Mouse (Mus musculus) macrophage (primary cell): ENCODE results near the gene Ifngr2. TPM values are rescaled to one million over a fixed set of nuclear protein-coding genes. Genes with fewer than 3 reads are reported as not detected.

Source experiments
- H3K27ac ChIP-seq: fragments of 350-480 bp; formaldehyde crosslinking; 2 replicates; pipeline ENCODE4 v1.9.0; 2021
- H3K36me3 ChIP-seq: fragments of 350-480 bp; formaldehyde crosslinking; 2 replicates; pipeline ENCODE4 v1.9.0; 2021; ENCODE audit errors: inconsistent target
- H3K4me3 ChIP-seq: fragments of 350-480 bp; formaldehyde crosslinking; 2 replicates; pipeline ENCODE4 v1.9.0; 2021; ENCODE audit errors: inconsistent target
- H3K79me2 ChIP-seq: fragments of 350-480 bp; formaldehyde crosslinking; 2 replicates; pipeline ENCODE4 v1.9.0; 2021; ENCODE audit errors: inconsistent target
- WGBS: methylation state at CpG from one replicate; pipeline ENCODE4 v1.1.7; 2026; ENCODE audit warnings: inconsistent platforms; ENCODE audit not compliant: missing documents; 5-methylcytosine and 5-hydroxymethylcytosine counted together
- polyA plus RNA-seq: library from polyadenylated mRNA; stranded (reverse); fragments of 250-400 nt; gene quantifications from 3 replicates; pipeline ENCODE4 v1.2.4, GENCODE M21; 2018; ENCODE audit warnings: inconsistent platforms

The Ifngr2 gene
- polyA plus RNA-seq, 1 experiment from 2014 or later = 84.8 TPM

GRCm38 (mm10) chr16:91596397-91596778, 49.5 kb downstream of the Ifngr2 start:
- WGBS = 2% methylated on average over 9 of the region's 9 CpGs
- Histone ChIP-seq H3K36me3 (peaks cover 7% of the 10 kb centered on the region; the same call in 1 of the 2 replicates), H3K79me2 (peaks cover 57% of the 10 kb centered on the region), H3K27ac (no peak overlapping the region), H3K4me3 (peak overlapping the region; percentile 67)

- WGBS = under 1% methylated on average over 59 of the region's 75 CpGs
- Histone ChIP-seq H3K79me2 (peaks cover 51% of the 10 kb centered on the region), H3K27ac (no peak overlapping the region), H3K36me3 (peaks cover 7% of the 10 kb centered on the region; the same call in 1 of the 2 replicates), H3K4me3 (peak overlapping the region; percentile 67)
These were observed 50.2 kb downstream of the Ifngr2 start for GRCm38 (mm10) chr16:91596779-91597671.

- peak within 1 kb of the TSS; percentile 67 for H3K4me3 ChIP-seq
- H3K36me3 ChIP-seq = peaks cover 4% of the 10 kb centered on the region; the same call in 1 of the 2 replicates
- peaks cover 45% of the 10 kb centered on the region for H3K79me2 ChIP-seq
- 0% methylated on average over 34 of the region's 34 CpGs for WGBS
- H3K27ac ChIP-seq = no peak within 1 kb of the TSS
These were observed 50.8 kb downstream of the Ifngr2 start, which contains the start of gene Tmem50b for GRCm38 (mm10) chr16:91597672-91598010. Gene Tmem50b (minus strand): TSS chr16:91597800.

- Histone ChIP-seq H3K27ac (no peak overlapping the region), H3K36me3 (no peaks in the 10 kb centered on the region)
These were observed 52.4 kb downstream of the Ifngr2 start for GRCm38 (mm10) chr16:91599242-91599641.

GRCm38 (mm10) chr16:91601081-91601480, 54.2 kb downstream of the Ifngr2 start:
- Histone ChIP-seq H3K79me2 (peaks cover 10% of the 10 kb centered on the region), H3K4me3 (no peak overlapping the region), H3K36me3 (no peaks in the 10 kb centered on the region), H3K27ac (peak overlapping the region; percentile 19; the same call in 1 of the 2 replicates)
- 67% methylated on average over 4 of the region's 4 CpGs for WGBS

More at GRCm38 (mm10) chr16:91599242-91599641, 52.4 kb downstream of the Ifngr2 start:
- H3K79me2 ChIP-seq = peaks cover 29% of the 10 kb centered on the region
- no peak overlapping the region for H3K4me3 ChIP-seq

- Histone ChIP-seq H3K36me3 (no peaks in the 10 kb centered on the region), H3K27ac (peak overlapping the region; percentile 58)
- 22% methylated on average over 9 of the region's 9 CpGs for WGBS
These were observed 54.8 kb downstream of the Ifngr2 start for GRCm38 (mm10) chr16:91601693-91602092.

GRCm38 (mm10) chr16:91605156-91605555, 58.3 kb downstream of the Ifngr2 start:
- no peaks in the 10 kb centered on the region for H3K79me2 ChIP-seq
- H3K27ac ChIP-seq = no peak overlapping the region
- H3K36me3 ChIP-seq = no peaks in the 10 kb centered on the region
- WGBS = 91% methylated on average over 6 of the region's 6 CpGs
- no peak overlapping the region for H3K4me3 ChIP-seq

More at GRCm38 (mm10) chr16:91601693-91602092, 54.8 kb downstream of the Ifngr2 start:
- H3K4me3 ChIP-seq = no peak overlapping the region
- H3K79me2 ChIP-seq = peaks cover 4% of the 10 kb centered on the region

- peak overlapping the region; percentile 46 for H3K27ac ChIP-seq
- H3K79me2 ChIP-seq = peaks cover 6% of the 10 kb centered on the region; the same call in 1 of the 2 replicates
- 15% methylated on average over 8 of the region's 8 CpGs for WGBS
- H3K4me3 ChIP-seq = no peak overlapping the region
- H3K36me3 ChIP-seq = no peaks in the 10 kb centered on the region
These were observed 60.1 kb downstream of the Ifngr2 start for GRCm38 (mm10) chr16:91606958-91607357.

- peaks cover 24% of the 10 kb centered on the region; the same call in 1 of the 2 replicates for H3K79me2 ChIP-seq
- 87% methylated on average over 9 of the region's 9 CpGs for whole genome bisulfite sequencing
These were observed 62.8 kb downstream of the Ifngr2 start for GRCm38 (mm10) chr16:91609501-91610245.

GRCm38 (mm10) chr16:91611248-91611647, 64.4 kb downstream of the Ifngr2 start:
- Histone ChIP-seq H3K79me2 (peaks cover 38% of the 10 kb centered on the region; the same call in 1 of the 2 replicates), H3K27ac (peak overlapping the region; percentile 14), H3K36me3 (no peaks in the 10 kb centered on the region), H3K4me3 (no peak overlapping the region)
- 28% methylated on average over 11 of the region's 11 CpGs for WGBS

More at GRCm38 (mm10) chr16:91609501-91610245, 62.8 kb downstream of the Ifngr2 start:
- Histone ChIP-seq H3K36me3 (no peaks in the 10 kb centered on the region), H3K4me3 (no peak overlapping the region), H3K27ac (no peak overlapping the region)

- 71% methylated on average over 4 of the region's 5 CpGs for WGBS
- Histone ChIP-seq H3K27ac (no peak overlapping the region), H3K36me3 (no peaks in the 10 kb centered on the region), H3K4me3 (no peak overlapping the region), H3K79me2 (peaks cover 44% of the 10 kb centered on the region; the same call in 1 of the 2 replicates)
These were observed 65.7 kb downstream of the Ifngr2 start for GRCm38 (mm10) chr16:91612525-91612924.

- 74% methylated on average over 6 of the region's 6 CpGs for WGBS
- Histone ChIP-seq H3K79me2 (peaks cover 44% of the 10 kb centered on the region; the same call in 1 of the 2 replicates), H3K27ac (no peak overlapping the region), H3K36me3 (no peaks in the 10 kb centered on the region), H3K4me3 (no peak overlapping the region)
These were observed 67.7 kb downstream of the Ifngr2 start for GRCm38 (mm10) chr16:91614552-91614951.
